Mouse (Mus musculus): ENCODE measurements at regions not wholly inside any gene's neighbourhood (a gene's known extent, or its start where the extent isn't known, plus 50 kb on each side); places are given as distances from the start of the nearest gene placed in this dataset.

- DNase-seq (ENCODE audit: low read depth, low spot score) = no peak
Measured at GRCm38 (mm10) chr10:87999617-88000330, 91.1 kb upstream of the Pmch start.

GRCm38 (mm10) chr10:88008679-88009078 lies 82.2 kb upstream of the Pmch start:
- peak; percentile 22 for DNase-seq (ENCODE audit: low read depth, low spot score)

- DNase-seq (ENCODE audit: low read depth, low spot score) = no peak
Measured at GRCm38 (mm10) chr10:88010866-88011265, 80.0 kb upstream of the Pmch start.

- no peak for DNase-seq (ENCODE audit: low read depth, low spot score)
Measured at GRCm38 (mm10) chr10:88031978-88032377, 58.9 kb upstream of the Pmch start.
